Mouse (Mus musculus) heart, postnatal 0 days (tissue): ENCODE results near the gene Phlda1. TPM values are rescaled to one million over a fixed set of nuclear protein-coding genes. Genes with fewer than 3 reads are reported as not detected.

Experiments used
- ATAC-seq: fragments of 200-750 bp; cut with Nextera tagmentation; 2 replicates; pipeline ENCODE4 v1.8.0; 2017; ENCODE audit warnings: low read depth, moderate number of reproducible peaks, moderate library complexity; ENCODE audit not compliant: insufficient read depth
- DNase-seq: peaks from one replicate; pipeline ENCODE4 v3.0.0-alpha.2; 2016; ENCODE audit warnings: low spot score
- H3K27ac ChIP-seq: fragments of 300-500 bp; sonication (generic); 2 replicates; pipeline ENCODE4 v1.5.1; 2014; ENCODE audit warnings: low read depth, mild to moderate bottlenecking
- H3K27me3 ChIP-seq: fragments of 300-500 bp; sonication (generic); 2 replicates; pipeline ENCODE4 v1.6.1; 2014; ENCODE audit warnings: low read length, mixed read lengths; ENCODE audit not compliant: control insufficient read depth, insufficient read depth
- H3K36me3 ChIP-seq: fragments of 300-500 bp; sonication (generic); replicated peaks from 2 replicates; pipeline ENCODE4 v1.6.1; 2014; ENCODE audit warnings: low read length, mixed read lengths; ENCODE audit not compliant: control insufficient read depth, insufficient read depth
- H3K4me1 ChIP-seq: fragments of 300-500 bp; sonication (generic); 2 replicates; pipeline ENCODE4 v1.6.1; 2014; ENCODE audit warnings: antibody characterized with exemption; ENCODE audit not compliant: control insufficient read depth, insufficient read depth
- H3K4me2 ChIP-seq: fragments of 300-500 bp; sonication (generic); 2 replicates; pipeline ENCODE4 v1.6.1; 2014; ENCODE audit warnings: low read depth, mild to moderate bottlenecking, low read length, moderate library complexity
- H3K4me3 ChIP-seq: fragments of 300-500 bp; sonication (generic); 2 replicates; pipeline ENCODE4 v1.5.1; 2014; ENCODE audit warnings: low read depth, low read length
- H3K9ac ChIP-seq: fragments of 300-500 bp; sonication (generic); replicated peaks from 2 replicates; pipeline ENCODE4 v1.6.1; 2014; ENCODE audit warnings: low read depth, low read length, mixed read lengths
- H3K9me3 ChIP-seq: fragments of 300-500 bp; sonication (generic); replicated peaks from 2 replicates; pipeline ENCODE4 v1.6.1; 2016; ENCODE audit warnings: low read length; ENCODE audit not compliant: control insufficient read depth
- CTCF ChIP-seq: IDR thresholded peaks from 2 replicates; pipeline ENCODE4 v1.5.1; 2016; ENCODE audit warnings: antibody characterized with exemption, control low read depth, low read depth
- EP300 ChIP-seq: IDR thresholded peaks from 2 replicates; pipeline ENCODE4 v1.6.1; 2016; ENCODE audit warnings: antibody characterized with exemption, low read depth
- WGBS: fragments of 180-500 bp; shearing (Covaris S2); extraction: QIAGEN DNeasy Blood & Tissue Kit; methylation state at CpG from one replicate; pipeline ENCODE4 v1.1.7; 2014; 5-methylcytosine and 5-hydroxymethylcytosine counted together
- polyA plus RNA-seq: library from polyadenylated mRNA; unstranded; fragments of >200 nt; fragmentation: Nextera tagmentation; extraction: Ambion mirVana; gene quantifications from 2 replicates; pipeline ENCODE4 v1.2.1, GENCODE M21; 2015
- total RNA-seq: library from RNA; depleted of rRNA; stranded (reverse); fragments of >200 nt; gene quantifications from 2 replicates; pipeline ENCODE4 v1.2.3, GENCODE M21; 2014; ENCODE audit warnings: low replicate concordance

Gene Phlda1
- total and polyA plus RNA-seq, 2 experiments from 2014 or later, result 3.0 to 26.3 TPM

- Histone ChIP-seq H3K27me3 (no peaks in the 10 kb centered on the region), H3K9ac (no peak overlapping the region), H3K27ac (no peak overlapping the region), H3K36me3 (no peaks in the 10 kb centered on the region), H3K9me3 (no peaks in the 10 kb centered on the region), H3K4me3 (no peak overlapping the region), H3K4me1 (peaks cover 5% of the 10 kb centered on the region), H3K4me2 (no peak overlapping the region)
- TF ChIP-seq CTCF, result no peak
- TF ChIP-seq EP300, result no peak
- ATAC-seq, result no peak
- WGBS, result 83% methylated on average over 8 of the region's 8 CpGs
- no peak for DNase-seq
Measured at GRCm38 (mm10) chr10:111534691-111535090, 28.6 kb downstream of the Phlda1 start.

- 0 out of 2 replicates have a peak overlapping the region, but pooled peaks have one; percentile 24 for H3K9ac ChIP-seq
- H3K27ac ChIP-seq, result no peak overlapping the region
- H3K4me2 ChIP-seq, result peak overlapping the region; percentile 53
- H3K9me3 ChIP-seq, result no peaks in the 10 kb centered on the region
- ATAC-seq (no peak), DNase-seq (no peak)
- H3K4me1 ChIP-seq, result peaks cover 8% of the 10 kb centered on the region; the same call in 1 of the 2 replicates
- H3K36me3 ChIP-seq, result no peaks in the 10 kb centered on the region
- no peaks in the 10 kb centered on the region for H3K27me3 ChIP-seq
- H3K4me3 ChIP-seq, result peak overlapping the region; percentile 20
- TF ChIP-seq EP300 (no peak), CTCF (no peak)
- WGBS, result 63% methylated on average over 19 of the region's 19 CpGs
Measured at GRCm38 (mm10) chr10:111537410-111537809, 31.3 kb downstream of the Phlda1 start.

- Histone ChIP-seq H3K4me2 (peak overlapping the region; percentile 21; the same call in 1 of the 2 replicates), H3K36me3 (no peaks in the 10 kb centered on the region), H3K4me3 (no peak overlapping the region), H3K9ac (no peak overlapping the region), H3K27me3 (no peaks in the 10 kb centered on the region), H3K9me3 (no peaks in the 10 kb centered on the region), H3K4me1 (peaks cover 24% of the 10 kb centered on the region), H3K27ac (peak overlapping the region; percentile 62; the same call in 1 of the 2 replicates)
- WGBS, result 38% methylated on average over 9 of the region's 9 CpGs
- TF ChIP-seq EP300 (0 out of 2 replicates have a peak, but pooled peaks have one; percentile 9), CTCF (no peak)
- no peak for DNase-seq
- ATAC-seq, result peak; percentile 50
Measured at GRCm38 (mm10) chr10:111539724-111540324, 33.7 kb downstream of the Phlda1 start.

GRCm38 (mm10) chr10:111540678-111541077 lies 34.6 kb downstream of the Phlda1 start:
- no peaks in the 10 kb centered on the region for H3K9me3 ChIP-seq
- WGBS, result 95% methylated on average over 9 of the region's 9 CpGs
- H3K4me2 ChIP-seq, result no peak overlapping the region
- ATAC-seq, result no peak
- TF ChIP-seq CTCF (no peak), EP300 (no peak)
- H3K4me1 ChIP-seq, result peaks cover 26% of the 10 kb centered on the region
- H3K27ac ChIP-seq, result no peak overlapping the region
- no peak overlapping the region for H3K9ac ChIP-seq
- H3K36me3 ChIP-seq, result no peaks in the 10 kb centered on the region
- DNase-seq, result no peak
- H3K4me3 ChIP-seq, result no peak overlapping the region
- H3K27me3 ChIP-seq, result no peaks in the 10 kb centered on the region

GRCm38 (mm10) chr10:111543106-111543505 lies 37.0 kb downstream of the Phlda1 start:
- Histone ChIP-seq H3K27ac (no peak overlapping the region), H3K27me3 (no peaks in the 10 kb centered on the region)
- WGBS, result 83% methylated on average over 7 of the region's 7 CpGs

More at GRCm38 (mm10) chr10:111543106-111543505, 37.0 kb downstream of the Phlda1 start:
- TF ChIP-seq EP300, result no peak
- TF ChIP-seq CTCF, result no peak
- Histone ChIP-seq H3K36me3 (no peaks in the 10 kb centered on the region), H3K4me2 (no peak overlapping the region), H3K4me1 (peaks cover 26% of the 10 kb centered on the region), H3K9ac (no peak overlapping the region), H3K4me3 (no peak overlapping the region), H3K9me3 (no peaks in the 10 kb centered on the region)
- ATAC-seq (no peak), DNase-seq (no peak)
